Comparison of ENCODE assay signal across 8 mouse cellular contexts in genomic region chr16:55950946-55951678, GRCm38 (mm10). TPM values are rescaled to one million over a fixed set of nuclear protein-coding genes. Genes with fewer than 3 reads are reported as not detected.
DNase-seq lines count a peak whose midpoint lies in the region; ATAC-seq and TF ChIP-seq lines count a peak whose summit lies in the region.

No protein-coding gene starts in this region.

- no peak overlapping the region for H3K27ac ChIP-seq in ES-E14 (ENCODE audit: insufficient read depth, low read depth, low read length, poor library complexity, severe bottlenecking)
- H3K27ac ChIP-seq in lung, postnatal 0 days (ENCODE audit: low read length), result no peak overlapping the region
- peak overlapping the region; percentile 68 for H3K27ac ChIP-seq in thymus, adult 2 months (ENCODE audit: control insufficient read depth, insufficient read depth, low read length)

- no peak overlapping the region for H3K9ac ChIP-seq in ES-E14 (ENCODE audit: insufficient read depth, low read depth, low read length, poor library complexity, severe bottlenecking)
- no peak overlapping the region for H3K9ac ChIP-seq in lung, postnatal 0 days (replicated peaks; ENCODE audit: low read depth)

- peak; percentile 80 to 86 for ATAC-seq in hematopoietic stem cell, adult 5-6 weeks (replicated peaks in 1 of 2; ENCODE audit: insufficient read depth in 1 of 2, low FRiP score in 2 of 2, low TSS enrichment in 1 of 2, low read depth in 1 of 2, poor library complexity in 2 of 2, severe bottlenecking in 2 of 2)
- peak; percentile 76 for ATAC-seq in lung, postnatal 0 days

- no peaks in the 10 kb centered on the region for H3K4me1 ChIP-seq in ES-E14 (ENCODE audit: control insufficient read depth in 2 of 2, insufficient read depth in 2 of 2, low read length in 2 of 2, poor library complexity in 1 of 2)
- peaks cover 15% of the 10 kb centered on the region for H3K4me1 ChIP-seq in erythroblast, embryonic 14.5 days (ENCODE audit: control insufficient read depth)
- no peaks in the 10 kb centered on the region for H3K4me1 ChIP-seq in lung, postnatal 0 days (ENCODE audit: insufficient read depth, low read depth, low read length)
- peaks cover 16% of the 10 kb centered on the region for H3K4me1 ChIP-seq in thymus, adult 2 months (replicated peaks; ENCODE audit: control insufficient read depth, insufficient read depth, low read length)

- no peaks in the 10 kb centered on the region for H3K9me3 ChIP-seq in ES-E14 (ENCODE audit: control insufficient read depth, insufficient read depth, low read depth, low read length)
- H3K9me3 ChIP-seq in erythroblast, embryonic 14.5 days (ENCODE audit: control insufficient read depth, low read length), result no peaks in the 10 kb centered on the region; the same call in 1 of the 2 replicates
- H3K9me3 ChIP-seq in lung, postnatal 0 days (ENCODE audit: low read length), result no peaks in the 10 kb centered on the region

- H3K36me3 ChIP-seq in ES-E14 (ENCODE audit: control insufficient read depth, insufficient read depth, low read length, poor library complexity, severe bottlenecking), result no peaks in the 10 kb centered on the region
- H3K36me3 ChIP-seq in erythroblast, embryonic 14.5 days (ENCODE audit: control insufficient read depth), result no peaks in the 10 kb centered on the region
- H3K36me3 ChIP-seq in lung, postnatal 0 days (ENCODE audit: insufficient read depth, low read length), result no peaks in the 10 kb centered on the region
- H3K36me3 ChIP-seq in thymus, adult 2 months (ENCODE audit: control insufficient read depth, insufficient read depth, low read length), result no peaks in the 10 kb centered on the region

- in situ Hi-C loops in ES-E14 (cut with MboI; ENCODE audit: low sequenced_read_pairs in 2 of 2, unreplicated experiment in 2 of 2), result no loop called here

- no peak for TF ChIP-seq POLR2A in thymus, adult 2 months (IDR thresholded peaks at IDR 0.05; ENCODE audit: control insufficient read depth, extremely low read depth, insufficient read depth, low read length, poor library complexity)

- peak; percentile 95 for DNase-seq in ES-E14 (ENCODE audit: low read depth, low spot score)
- DNase-seq in brain, adult 2 months (ENCODE audit: low read depth, low spot score), result peak; percentile 92
- DNase-seq in layer of hippocampus, postnatal 10 days (ENCODE audit: low spot score in 2 of 2), result peak; percentile 79 to 81
- DNase-seq in lung, postnatal 0 days (ENCODE audit: low spot score), result peak; percentile 88
- peak; percentile 20 for DNase-seq in ovary, adult 18-20 months (ENCODE audit: low spot score)
- DNase-seq in thymus, adult 2 months, result peak; percentile 89

- no peaks in the 10 kb centered on the region for H3K27me3 ChIP-seq in erythroblast, embryonic 14.5 days (ENCODE audit: control insufficient read depth)
- no peaks in the 10 kb centered on the region for H3K27me3 ChIP-seq in lung, postnatal 0 days (replicated peaks; ENCODE audit: insufficient read depth, low read length)
- no peaks in the 10 kb centered on the region for H3K27me3 ChIP-seq in thymus, adult 2 months (ENCODE audit: control insufficient read depth, insufficient read depth, low read length)

- H3K4me2 ChIP-seq in lung, postnatal 0 days (replicated peaks; ENCODE audit: low read depth, low read length), result peak overlapping the region; percentile 39; the same call in 1 of the 2 replicates

- no peak overlapping the region for H3K4me3 ChIP-seq in ES-E14 (ENCODE audit: insufficient read depth in 1 of 2, low read depth in 1 of 2, low read length in 2 of 2, poor library complexity in 1 of 2, severe bottlenecking in 1 of 2)
- H3K4me3 ChIP-seq in erythroblast, embryonic 14.5 days (replicated peaks), result peak overlapping the region; percentile 62
- H3K4me3 ChIP-seq in lung, postnatal 0 days (ENCODE audit: low read depth, low read length), result peak overlapping the region; percentile 30
- no peak overlapping the region for H3K4me3 ChIP-seq in thymus, adult 2 months (ENCODE audit: control insufficient read depth, insufficient read depth, low read length)

- TF ChIP-seq CTCF in lung, postnatal 0 days (IDR thresholded peaks at IDR 0.05), result peak; percentile 90
- TF ChIP-seq CTCF in thymus, adult 2 months (IDR thresholded peaks at IDR 0.05; ENCODE audit: borderline replicate concordance, control insufficient read depth, extremely low read depth, insufficient read depth, low read length, poor library complexity), result no peak

- TF ChIP-seq EP300 in lung, postnatal 0 days (IDR thresholded peaks at IDR 0.05), result no peak

- 34% methylated on average over 19 of the region's 19 CpGs for WGBS in lung, postnatal 0 days
- 30% methylated on average over 19 of the region's 19 CpGs for WGBS in thymus, adult 2 months

TF ChIP-seq in ES-E14, 5 proteins besides CTCF, POLR2A, EP300 and RAD21:
- TF ChIP-seq CHD2 (IDR thresholded peaks at IDR 0.05; ENCODE audit: low read depth, low read length), result no peak
- peak; percentile 68 for TF ChIP-seq ZC3H11A (IDR thresholded peaks at IDR 0.05; ENCODE audit: borderline replicate concordance, low read depth, low read length)
TF ChIP-seq in ES-E14: peak in this region for 1.

RNA-seq across cellular contexts. Expression of gene Rpl24, which starts 15.0 kb away (rescaled TPM):
- total RNA-seq in ES-E14 (2012; rRNA removed), result 1,393 and 1,577 TPM in 2 replicates
- polyA plus RNA-seq in erythroblast, embryonic 14.5 days (2012), result 15.4 and 21.4 TPM in 2 replicates
- total RNA-seq in hematopoietic stem cell, adult 5-6 weeks (2017), result 1,524 and 1,673 TPM in 2 replicates
- 100 to 1,000 TPM; 450 to 460 TPM for total RNA-seq in layer of hippocampus, postnatal 10 days (2021)
- polyA plus RNA-seq in lung, postnatal 0 days (2015; fragmentation: Nextera tagmentation; extraction: Ambion mirVana), result 641 and 650 TPM in 2 replicates
- 151 and 184 TPM in 2 replicates for polyA plus RNA-seq in thymus, adult 2 months (2012; rRNA removed)

RNA-seq across cellular contexts. Expression of gene Cep97, which starts 16.5 kb away (rescaled TPM):
- total RNA-seq in ES-E14 (2012; rRNA removed), result 12.5 and 14.9 TPM in 2 replicates
- polyA plus RNA-seq in erythroblast, embryonic 14.5 days (2012), result 0.25 and 0.26 TPM in 2 replicates
- total RNA-seq in hematopoietic stem cell, adult 5-6 weeks (2017), result 35.1 and 37.8 TPM in 2 replicates
- 10 to 100 TPM in 1 of 2 experiments, 1 to 10 TPM in 1; 9.8 to 11.5 TPM for total RNA-seq in layer of hippocampus, postnatal 10 days (2021)
- polyA plus RNA-seq in lung, postnatal 0 days (2015; fragmentation: Nextera tagmentation; extraction: Ambion mirVana), result 3.8 and 4.0 TPM in 2 replicates
- 17.4 and 19.3 TPM in 2 replicates for polyA plus RNA-seq in thymus, adult 2 months (2012; rRNA removed)

RNA-seq across cellular contexts. Expression of gene Zbtb11, which starts 22.6 kb away (rescaled TPM):
- total RNA-seq in ES-E14 (2012; rRNA removed), result 23.3 and 24.3 TPM in 2 replicates
- polyA plus RNA-seq in erythroblast, embryonic 14.5 days (2012), result 0.14 and 0.22 TPM in 2 replicates
- total RNA-seq in hematopoietic stem cell, adult 5-6 weeks (2017), result 55.8 and 62.2 TPM in 2 replicates
- total RNA-seq in layer of hippocampus, postnatal 10 days (2021), result 10 to 100 TPM; 30.3 to 32.1 TPM
- polyA plus RNA-seq in lung, postnatal 0 days (2015; fragmentation: Nextera tagmentation; extraction: Ambion mirVana), result 8.4 and 9.3 TPM in 2 replicates
- 6.1 and 7.1 TPM in 2 replicates for polyA plus RNA-seq in thymus, adult 2 months (2012; rRNA removed)

RNA-seq across cellular contexts. Expression of gene Nxpe3, which starts 56.0 kb away (rescaled TPM):
- 1.1 and 1.7 TPM in 2 replicates for total RNA-seq in ES-E14 (2012; rRNA removed)
- 0.03 TPM in 1 of 2 replicates, not detected in the other for polyA plus RNA-seq in erythroblast, embryonic 14.5 days (2012)
- 12.3 and 19.0 TPM in 2 replicates for total RNA-seq in hematopoietic stem cell, adult 5-6 weeks (2017)
- total RNA-seq in layer of hippocampus, postnatal 10 days (2021), result 1 to 10 TPM; 7.9 to 8.3 TPM
- polyA plus RNA-seq in lung, postnatal 0 days (2015; fragmentation: Nextera tagmentation; extraction: Ambion mirVana), result 0.47 and 0.71 TPM in 2 replicates
- polyA plus RNA-seq in thymus, adult 2 months (2012; rRNA removed), result 5.2 and 6.0 TPM in 2 replicates

Comparison
In these comparisons a context has a peak if more than half of its experiments do, and no peak if none do; other contexts are left out.
1. DNase-seq: peak in every context shown above with its lines; median percentile 95 in ES-E14; 92 in brain, adult 2 months; 89 in thymus, adult 2 months; 88 in lung, postnatal 0 days; 80 in layer of hippocampus, postnatal 10 days; 20 in ovary, adult 18-20 months.
2. H3K4me3 ChIP-seq: peak in erythroblast, embryonic 14.5 days (single experiment) and lung, postnatal 0 days (single experiment); none in ES-E14 (0 of 2) and thymus, adult 2 months (single experiment).